29 mouse cellular contexts compared by ENCODE assay signal in the genomic region with DNA sequence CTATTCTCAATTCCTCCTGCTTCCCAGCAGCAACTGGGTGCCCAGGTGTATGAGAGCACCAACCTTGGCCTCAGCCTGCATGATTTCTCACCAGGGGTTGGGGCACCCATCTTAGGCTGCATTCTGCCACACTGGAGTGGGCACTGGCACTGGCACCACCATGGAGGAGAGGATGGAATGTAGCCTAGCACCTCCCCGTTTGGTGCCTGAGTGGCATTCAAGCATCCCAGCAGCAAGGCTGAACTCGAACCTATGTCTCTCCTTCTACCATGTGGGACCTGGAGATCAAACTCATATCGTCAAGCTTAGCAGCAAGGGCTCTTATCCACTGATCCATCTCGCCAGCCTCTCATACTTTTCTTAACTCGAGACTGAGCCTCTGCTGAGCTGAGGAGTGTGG.
"Had no signal": no experiment of that assay in that cellular context is flagged by ENCODE, and none has a peak within 500 bp of the region (broad histone marks: within the 10 kb centered on the region; RNA-seq: fewer than 3 reads in every experiment).

No protein-coding gene starts in this region.

- DNase-seq: left cerebral cortex, postnatal 4 days; liver; liver, embryonic 13.5 days; liver, postnatal 0 days; lung, adult 18-20 months; lung, adult 2 months; lung, embryonic 14.5 days; lung, postnatal 10 days; lung, postnatal 14 days; lung, postnatal 36 days; lung, postnatal 4 days; midbrain, embryonic 14.5 days had no signal

- H3K9me3 ChIP-seq: liver, embryonic 12.5 days; liver, embryonic 13.5 days; liver, embryonic 15.5 days; lung, embryonic 15.5 days; megakaryocyte, embryonic 14.5 days had no signal

- H3K4me1 ChIP-seq: liver, embryonic 12.5 days; liver, embryonic 13.5 days; liver, embryonic 15.5 days; megakaryocyte, embryonic 14.5 days; midbrain, embryonic 12.5 days; midbrain, embryonic 13.5 days; midbrain, embryonic 15.5 days had no signal

- H3K4me3 ChIP-seq: limb, embryonic 10.5 days; limb, embryonic 12.5 days; limb, embryonic 13.5 days; limb, embryonic 15.5 days; liver, embryonic 12.5 days; liver, embryonic 13.5 days; liver, embryonic 15.5 days; lung, embryonic 15.5 days; megakaryocyte, embryonic 14.5 days; midbrain, embryonic 10.5 days; midbrain, embryonic 12.5 days; midbrain, embryonic 13.5 days; midbrain, embryonic 15.5 days; myocyte had no signal

- H3K9ac ChIP-seq: limb, embryonic 12.5 days; limb, embryonic 13.5 days; limb, embryonic 15.5 days; liver, embryonic 12.5 days; liver, embryonic 13.5 days; liver, embryonic 14.5 days; liver, embryonic 15.5 days; liver, postnatal 0 days; lung, embryonic 14.5 days; lung, embryonic 15.5 days; midbrain, embryonic 12.5 days; midbrain, embryonic 13.5 days; midbrain, embryonic 15.5 days had no signal

- H3K27me3 ChIP-seq: limb, embryonic 12.5 days; limb, embryonic 13.5 days; limb, embryonic 15.5 days; liver, embryonic 12.5 days; liver, embryonic 13.5 days; liver, embryonic 15.5 days; lung, embryonic 15.5 days; midbrain, embryonic 12.5 days; midbrain, embryonic 13.5 days; midbrain, embryonic 15.5 days had no signal

- H3K4me2 ChIP-seq: limb, embryonic 12.5 days; limb, embryonic 13.5 days; limb, embryonic 15.5 days; liver, embryonic 11.5 days; liver, embryonic 12.5 days; liver, embryonic 13.5 days; liver, embryonic 15.5 days; lung, embryonic 14.5 days; lung, embryonic 15.5 days; midbrain, embryonic 11.5 days; midbrain, embryonic 12.5 days; midbrain, embryonic 13.5 days; midbrain, embryonic 15.5 days had no signal

- H3K27ac ChIP-seq: limb, embryonic 10.5 days; limb, embryonic 12.5 days; limb, embryonic 13.5 days; limb, embryonic 15.5 days; liver, embryonic 12.5 days; liver, embryonic 13.5 days; liver, embryonic 14.5 days; liver, embryonic 15.5 days; lung, embryonic 15.5 days; macrophage; midbrain, embryonic 10.5 days; midbrain, embryonic 12.5 days; midbrain, embryonic 13.5 days; midbrain, embryonic 15.5 days had no signal
